Mouse (Mus musculus) kidney, postnatal 14 days (tissue): ENCODE data around the gene Ift57.
A peak's percentile ranks its signal among the peaks of the same experiment; 100 is the strongest.

Experiments used
- DNase-seq: peaks from one replicate; pipeline ENCODE4 v3.0.0; 2022; ENCODE audit warnings: mixed read lengths

Ift57 gene

DNA sequence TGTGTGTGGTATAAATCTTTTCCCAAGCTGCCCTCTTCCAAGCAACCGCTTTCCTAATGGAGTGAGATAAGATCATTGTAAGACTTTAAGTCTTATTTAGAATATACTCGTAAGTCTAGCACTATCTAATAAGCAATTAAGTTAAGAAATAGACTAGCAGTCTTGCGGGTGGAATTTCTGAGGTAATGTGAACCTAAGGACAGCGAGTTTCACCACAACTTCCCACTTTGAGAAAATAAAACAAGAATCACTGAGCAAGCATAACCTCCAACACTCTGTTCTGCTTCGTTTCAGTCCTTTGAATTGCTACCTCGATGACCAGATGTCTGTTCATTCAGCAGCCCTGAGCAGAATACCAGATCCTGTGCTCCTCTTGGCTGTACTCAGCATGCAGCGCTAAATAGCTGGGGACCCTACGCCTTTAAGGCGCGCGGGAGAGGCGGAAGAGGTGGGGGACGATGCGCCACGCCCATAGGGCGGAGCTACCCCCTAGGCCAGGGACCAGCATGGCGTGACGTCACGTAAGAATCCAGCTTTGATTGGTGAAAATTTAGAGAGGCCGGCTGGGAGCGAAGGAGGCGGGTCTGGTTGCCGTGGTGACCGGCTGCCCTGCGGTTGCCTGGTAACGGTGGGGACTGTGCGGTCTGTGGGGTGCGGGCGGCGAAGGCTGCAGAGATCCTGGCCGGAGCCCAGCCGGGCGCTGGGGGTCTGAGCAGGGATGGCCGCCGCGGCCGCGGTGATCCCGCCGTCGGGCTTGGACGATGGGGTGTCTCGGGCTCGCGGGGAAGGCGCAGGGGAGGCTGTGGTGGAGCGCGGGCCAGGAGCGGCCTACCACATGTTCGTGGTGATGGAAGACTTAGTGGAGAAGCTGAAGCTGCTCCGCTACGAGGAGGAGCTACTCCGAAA, at the start of gene Ift57:
Ift57 (plus strand) TSS at position 614 of the 906 bp plus-strand sequence.
- DNase-seq, result peak; percentile 99

DNA sequence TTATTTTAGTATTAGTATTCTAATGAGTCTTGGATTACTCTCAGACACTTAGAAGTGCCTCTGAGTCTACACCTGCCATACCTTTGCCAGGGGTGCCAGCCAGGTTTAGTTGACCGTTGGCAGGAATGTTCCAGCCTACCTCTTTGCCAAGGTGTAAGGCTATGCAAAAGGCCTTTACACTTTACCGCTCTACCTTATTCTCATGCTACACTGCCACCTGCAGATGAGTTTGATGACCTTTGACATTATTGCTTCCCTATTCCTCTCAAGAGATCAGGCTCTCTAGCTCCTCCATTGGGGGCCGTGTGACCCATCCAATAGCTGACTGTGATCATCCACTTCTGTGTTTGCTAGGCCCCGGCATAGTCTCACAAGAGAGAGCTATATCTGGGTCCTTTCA, 41.9 kb upstream of the Ift57 start:
- no peak for DNase-seq

DNA sequence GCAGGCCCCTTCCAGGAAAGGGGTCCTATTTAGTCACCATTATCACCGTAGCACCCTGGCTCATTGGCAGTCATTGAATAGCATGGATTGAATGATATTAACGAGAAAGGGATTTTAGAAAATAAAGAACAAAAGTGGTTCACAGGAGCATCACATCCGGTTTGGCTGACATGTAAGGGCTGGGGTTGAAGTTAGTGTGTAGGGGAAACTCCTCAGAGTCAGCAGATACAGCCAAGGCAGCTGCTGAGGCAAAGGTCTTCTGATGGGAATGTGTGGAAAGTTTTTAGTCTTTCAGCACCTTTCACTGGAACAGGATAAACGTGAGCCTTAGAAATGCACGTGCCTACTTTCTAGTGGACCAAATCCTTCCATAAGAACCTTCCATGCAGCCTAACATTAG, 41.0 kb upstream of the Ift57 start:
- no peak for DNase-seq

DNA sequence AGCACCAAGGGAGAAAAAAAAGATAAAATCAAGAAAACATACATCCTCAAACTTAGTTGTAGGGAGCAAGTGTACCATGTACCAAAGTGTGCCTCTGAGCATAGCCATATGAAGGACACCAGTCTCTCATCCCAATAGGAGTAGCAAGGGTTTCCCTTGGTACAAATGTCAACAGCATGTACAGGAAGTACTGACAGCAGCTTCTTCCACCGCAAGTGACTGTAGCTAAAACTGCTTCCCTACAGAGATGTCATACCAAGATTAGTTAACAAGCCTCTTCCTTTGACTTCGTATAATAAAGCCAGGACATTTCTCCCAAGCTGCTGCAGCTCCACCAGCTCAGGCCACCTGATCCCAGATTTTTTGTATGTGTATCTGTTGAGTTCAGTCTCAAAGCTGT, 39.9 kb upstream of the Ift57 start:
- no peak for DNase-seq

DNA sequence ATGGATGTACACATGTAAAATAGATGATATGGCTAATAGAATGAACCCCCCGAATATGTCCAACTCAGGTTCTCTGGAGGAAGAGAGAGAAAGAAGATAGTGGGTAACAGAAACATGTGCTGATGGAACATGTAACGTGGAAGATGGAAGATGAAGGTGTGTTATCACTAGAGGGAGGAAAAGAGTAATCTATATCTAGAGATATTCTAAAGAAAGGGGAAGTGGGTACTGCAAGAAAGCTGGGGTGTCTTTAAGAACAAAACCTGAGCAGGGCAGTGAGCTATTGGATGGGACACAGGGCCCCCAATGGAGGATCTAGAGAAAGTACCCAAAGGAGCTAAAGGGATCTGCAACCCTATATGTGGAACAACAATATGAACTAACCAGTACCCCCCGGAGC, 38.9 kb upstream of the Ift57 start:
- DNase-seq, result no peak

DNA sequence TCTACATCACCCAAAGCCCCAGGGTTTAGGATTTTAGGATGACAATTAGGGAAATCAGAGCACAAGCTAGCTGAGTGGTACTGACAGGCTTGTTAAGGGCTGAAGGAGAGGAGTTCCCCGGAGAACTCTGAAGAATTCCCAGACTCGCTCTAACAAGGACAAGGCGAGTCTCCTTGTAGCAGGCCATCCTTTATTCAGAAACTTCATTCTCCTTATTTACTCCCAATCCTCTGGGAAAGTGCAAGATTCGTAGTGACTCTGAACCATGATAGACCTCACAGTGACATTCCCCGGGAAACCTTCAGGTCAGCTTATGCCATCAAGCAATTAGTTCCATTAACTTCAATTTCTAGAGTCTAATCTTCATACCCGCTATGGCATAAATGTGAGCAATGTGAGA, 36.8 kb upstream of the Ift57 start:
- DNase-seq, result no peak

DNA sequence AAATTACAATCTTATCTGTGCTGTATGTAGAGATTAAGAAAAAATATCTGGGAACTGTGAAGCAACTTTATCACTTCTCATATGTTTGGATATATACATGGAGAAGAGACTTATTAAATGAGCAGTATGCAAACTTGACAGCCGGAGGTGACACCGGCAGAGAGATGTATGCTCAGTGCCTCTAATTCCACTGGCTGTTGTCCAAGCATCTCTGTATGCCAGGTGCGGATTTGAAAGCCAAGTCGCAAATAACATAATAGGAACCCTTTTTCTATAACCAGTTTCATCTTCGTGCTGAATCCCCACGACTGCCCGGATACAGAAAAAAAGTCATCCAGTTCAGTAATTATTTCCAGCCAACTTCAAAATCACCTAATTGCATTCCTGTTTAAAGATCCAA, 34.4 kb upstream of the Ift57 start:
- no peak for DNase-seq

DNA sequence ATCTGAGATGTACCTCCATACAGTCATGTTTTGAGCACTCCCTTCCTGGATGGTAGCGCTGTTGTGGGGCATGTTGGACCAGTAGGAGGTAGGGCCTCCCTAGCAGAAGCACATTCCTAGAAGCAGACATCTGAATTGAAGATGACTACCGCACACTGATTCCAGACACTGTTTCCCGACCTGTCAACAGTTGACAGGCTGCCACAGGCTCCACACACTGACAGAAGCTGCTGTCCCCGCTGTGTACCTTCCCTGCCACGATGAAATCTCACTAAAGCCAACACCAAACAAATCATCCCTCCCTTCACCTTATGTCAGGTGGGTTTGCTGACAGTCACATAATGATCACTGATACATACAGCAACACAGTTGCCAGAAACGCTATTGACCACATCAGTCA, 19.4 kb upstream of the Ift57 start:
- no peak for DNase-seq

DNA sequence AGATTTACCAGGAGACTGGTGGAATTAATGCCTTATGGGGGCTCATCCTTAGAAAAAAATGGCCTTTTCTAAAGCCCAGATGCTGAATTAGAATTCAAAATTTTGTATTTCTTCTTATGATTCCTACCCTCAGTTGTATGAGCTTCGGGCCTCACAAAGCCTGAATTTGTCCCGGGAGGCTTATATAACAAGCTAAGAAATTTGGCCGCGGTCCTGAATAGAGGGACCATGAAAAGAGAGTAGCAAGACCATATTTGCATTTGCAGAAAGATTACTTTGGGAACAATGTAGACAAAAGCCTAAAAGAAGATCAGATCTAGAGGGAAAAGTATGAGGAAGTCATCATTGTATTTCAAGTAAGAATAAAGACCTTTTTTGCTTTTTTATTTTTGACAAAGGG, 14.1 kb upstream of the Ift57 start:
- DNase-seq, result no peak

DNA sequence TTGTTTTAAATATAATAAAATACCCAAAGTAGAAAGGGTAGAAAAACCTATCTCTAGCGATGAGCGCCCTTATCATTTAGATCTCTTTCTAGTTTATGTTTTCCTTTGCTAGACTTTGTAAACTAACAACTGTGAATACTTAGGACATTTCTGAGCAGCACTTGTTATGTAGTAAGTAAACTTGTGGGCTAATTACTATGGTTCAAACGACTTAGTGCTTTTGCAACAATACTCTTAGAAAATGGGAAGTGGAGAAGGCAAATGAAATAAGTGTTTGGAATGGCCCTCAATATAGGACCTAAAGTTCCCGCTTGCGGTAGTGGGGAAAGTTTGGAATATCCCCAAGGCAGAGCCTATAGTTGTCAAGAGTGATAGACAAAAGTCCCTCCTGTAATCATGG, 788 bp downstream of the Ift57 start:
- no peak for DNase-seq

DNA sequence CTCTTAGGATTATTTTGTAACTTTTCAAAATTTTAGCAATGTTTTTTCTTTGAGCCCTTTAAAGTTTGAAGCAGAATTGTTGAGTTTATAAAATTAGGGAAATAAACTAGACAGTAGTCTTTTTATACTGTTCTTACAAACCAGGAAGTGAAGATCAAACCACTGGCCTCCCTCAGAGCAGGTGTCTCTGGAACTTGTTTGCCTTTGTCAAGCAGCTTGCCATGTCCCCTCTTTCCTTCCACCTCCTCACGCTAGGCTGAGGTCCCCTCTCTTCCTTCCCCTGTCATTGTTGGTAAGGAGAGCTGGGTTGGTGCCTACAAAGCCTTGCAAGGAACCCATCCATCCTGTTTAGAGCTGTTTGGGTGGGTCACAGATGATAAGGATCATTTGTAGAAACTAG, 9.0 kb downstream of the Ift57 start:
- no peak for DNase-seq

DNA sequence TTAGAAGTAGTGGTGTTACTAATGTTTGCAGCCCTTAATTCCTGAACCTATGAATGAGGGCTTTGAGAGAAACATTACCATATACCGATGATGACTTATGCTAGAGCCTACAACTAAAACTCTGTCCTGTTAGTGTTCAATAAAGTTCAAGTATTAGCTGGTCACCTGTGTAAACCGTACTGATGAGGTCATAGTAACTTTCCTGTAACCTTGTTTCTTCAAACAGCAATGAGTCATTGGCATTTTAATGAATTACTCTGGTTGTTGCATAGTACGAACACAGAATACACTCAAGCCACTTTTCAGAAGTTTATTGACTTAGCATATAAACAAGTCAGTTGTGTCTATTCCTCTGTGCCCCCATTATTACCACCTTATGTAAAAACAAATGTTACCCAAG, 11.2 kb downstream of the Ift57 start:
- no peak for DNase-seq

DNA sequence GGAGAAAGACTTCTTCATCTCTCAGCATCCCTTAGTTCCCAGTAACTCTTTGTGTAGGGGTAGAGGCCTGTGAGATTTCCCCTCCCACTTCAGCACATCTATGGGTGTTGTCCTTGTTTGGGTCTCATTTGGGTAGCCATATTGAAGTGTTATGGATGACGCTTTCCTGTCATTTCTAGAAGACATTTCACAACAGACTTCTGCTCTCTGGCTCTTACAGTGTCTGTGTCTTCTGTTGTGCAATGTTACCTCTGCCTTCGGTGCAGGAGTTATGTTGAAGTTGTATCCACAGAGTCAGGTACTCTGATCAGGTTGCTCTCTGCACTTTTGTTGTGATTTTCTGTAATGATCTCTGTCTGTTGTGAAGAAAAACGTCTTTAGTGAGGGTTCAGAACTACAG, 14.3 kb downstream of the Ift57 start:
- DNase-seq, result no peak

DNA sequence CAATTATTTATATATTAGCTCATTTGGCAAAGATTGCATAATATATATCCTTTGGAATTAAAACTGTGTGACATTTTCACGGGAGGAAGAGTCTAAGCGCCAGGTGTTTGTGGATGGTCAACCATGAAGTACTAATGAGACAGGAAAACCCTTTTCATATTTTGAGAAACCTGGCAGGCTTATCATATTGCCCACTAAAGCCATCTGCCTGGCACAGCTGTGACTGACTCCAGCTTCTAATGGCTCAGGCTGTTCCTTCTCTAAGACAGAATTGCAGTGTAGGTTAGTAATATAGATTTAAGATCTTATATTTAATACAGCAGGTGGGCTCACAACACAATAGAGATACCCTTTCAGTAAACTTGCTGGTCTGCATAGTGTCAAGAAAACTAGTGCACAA, 21.6 kb downstream of the Ift57 start:
- DNase-seq, result no peak

DNA sequence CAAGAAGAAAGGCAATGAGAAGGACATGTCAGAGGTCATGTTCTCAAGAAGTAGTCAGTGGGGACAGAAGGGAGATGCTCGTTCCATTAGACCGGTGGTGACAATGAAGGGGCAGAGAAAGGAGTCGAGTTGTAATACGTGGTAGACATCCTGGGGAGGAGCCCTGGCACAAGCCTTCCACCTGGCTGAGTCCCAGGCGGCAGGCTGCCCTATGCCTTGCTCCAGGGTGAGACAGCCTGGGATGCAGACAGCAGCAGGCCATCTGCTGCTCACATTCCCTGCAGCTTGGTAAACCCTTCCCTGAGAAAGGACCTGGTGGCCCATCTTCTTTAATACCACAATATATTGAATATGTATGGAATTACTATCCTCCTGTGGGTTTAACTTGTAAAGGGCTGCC, 22.6 kb downstream of the Ift57 start:
- no peak for DNase-seq

DNA sequence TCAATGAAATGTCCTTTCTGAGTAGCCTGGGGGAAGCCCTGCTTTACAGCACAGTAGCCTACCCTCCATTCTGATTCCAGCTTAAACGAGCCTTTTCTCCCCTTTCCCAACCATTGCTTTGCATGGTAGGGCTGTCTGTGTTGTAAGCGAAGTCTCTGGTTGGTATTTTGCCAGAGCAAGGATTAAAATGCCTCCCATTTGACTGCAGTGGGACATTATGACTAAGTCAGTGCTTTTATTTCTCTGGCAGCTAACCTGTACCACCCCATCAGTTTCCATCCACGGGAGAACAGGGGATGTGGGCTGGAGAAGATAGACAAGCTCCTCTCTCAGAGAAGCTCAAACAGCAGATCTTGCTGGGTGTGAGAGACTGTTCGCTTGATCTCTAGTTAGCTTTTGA, 24.2 kb downstream of the Ift57 start:
- DNase-seq, result no peak

DNA sequence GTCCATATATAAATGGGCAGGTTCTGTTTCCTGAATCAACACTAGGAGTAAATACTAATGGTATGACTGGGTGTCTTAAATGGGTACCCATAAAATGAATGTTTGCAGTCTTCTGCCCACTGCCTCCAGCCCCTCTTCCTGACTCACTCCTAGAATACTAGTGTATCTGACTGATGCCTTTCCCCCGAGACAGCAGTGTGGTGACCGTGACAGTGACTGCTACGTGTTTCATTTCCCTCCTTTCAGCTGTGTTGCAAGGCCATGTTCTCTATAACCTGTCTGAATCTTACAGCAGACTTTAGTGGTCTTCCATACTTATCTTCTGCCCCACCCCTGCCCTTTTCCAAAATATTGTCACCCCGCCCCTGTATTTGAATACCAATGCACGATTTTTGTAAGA, 25.2 kb downstream of the Ift57 start:
- no peak for DNase-seq

DNA sequence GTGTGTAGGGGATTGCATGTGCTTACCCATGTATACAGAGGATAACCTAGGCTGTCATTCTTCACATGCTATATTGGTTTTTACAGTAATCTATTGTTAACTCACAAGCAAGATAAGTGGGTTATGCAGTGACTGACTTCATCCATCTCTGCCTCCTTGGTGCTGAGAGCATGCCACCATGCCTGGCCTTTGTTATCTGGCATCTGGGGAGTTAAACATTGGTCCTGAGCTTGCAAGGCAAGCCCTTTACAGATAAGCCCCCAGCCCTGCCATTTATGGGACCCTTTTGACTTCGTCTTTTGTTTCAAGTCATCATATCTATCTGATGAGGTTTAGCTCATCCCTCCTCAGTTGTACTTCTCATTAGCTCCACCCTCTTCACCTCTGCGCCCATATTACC, 25.9 kb downstream of the Ift57 start:
- DNase-seq, result no peak

DNA sequence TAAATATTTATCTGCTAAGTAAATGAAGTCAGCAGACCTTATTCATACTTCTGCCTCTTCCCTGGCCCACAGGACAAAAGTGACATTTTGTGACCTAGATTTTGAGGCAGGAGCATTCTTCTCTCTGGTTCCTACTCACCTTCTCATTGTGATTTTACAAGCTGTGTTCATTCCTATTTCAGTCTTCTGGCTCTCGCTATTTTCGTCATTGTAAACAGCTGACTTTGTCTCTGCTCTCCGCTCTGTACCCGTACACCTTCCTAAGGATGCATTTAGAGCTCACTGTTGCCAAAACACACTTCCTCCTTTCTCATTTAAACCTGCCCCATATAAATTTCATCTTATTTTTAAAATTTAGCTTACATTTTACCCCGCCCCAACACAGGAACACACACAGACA, 26.4 kb downstream of the Ift57 start:
- DNase-seq, result no peak

DNA sequence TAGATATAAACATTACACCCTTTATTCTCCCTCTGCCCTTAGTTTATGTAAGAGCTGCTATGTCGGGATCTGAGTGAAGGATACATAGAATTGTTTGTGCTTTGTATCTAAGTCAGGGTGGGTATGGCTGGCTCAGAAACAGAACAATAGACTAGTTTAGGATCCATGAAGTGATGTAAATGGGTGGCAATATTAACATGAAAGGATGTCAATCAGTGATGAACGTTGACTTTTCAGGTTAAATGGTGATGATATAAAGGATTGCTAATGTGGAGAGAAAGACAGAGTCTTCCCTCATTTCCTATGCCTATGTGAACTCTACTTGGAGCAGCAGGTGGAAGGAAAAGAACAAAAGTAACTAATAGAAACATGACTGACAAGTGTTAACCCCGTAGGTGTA, 27.2 kb downstream of the Ift57 start:
- no peak for DNase-seq

DNA sequence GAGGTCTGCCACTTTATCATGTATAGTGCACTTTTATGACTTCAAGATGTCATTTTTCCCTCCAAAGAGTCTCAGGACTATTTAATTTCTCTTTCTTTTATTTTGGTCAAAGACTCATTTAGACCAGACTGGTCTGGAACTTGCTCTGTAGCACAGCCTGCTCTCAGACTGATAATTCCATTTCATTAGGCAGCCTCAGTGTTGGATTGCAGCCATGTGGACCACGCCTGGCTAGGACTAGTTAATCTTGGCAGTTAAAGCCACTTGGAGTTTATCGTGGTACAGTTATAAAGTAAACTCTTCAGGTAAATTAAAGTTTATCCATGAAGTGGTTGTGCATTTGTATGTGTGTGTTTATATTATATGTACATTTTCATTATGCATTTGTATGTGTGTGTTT, 27.7 kb downstream of the Ift57 start:
- no peak for DNase-seq

DNA sequence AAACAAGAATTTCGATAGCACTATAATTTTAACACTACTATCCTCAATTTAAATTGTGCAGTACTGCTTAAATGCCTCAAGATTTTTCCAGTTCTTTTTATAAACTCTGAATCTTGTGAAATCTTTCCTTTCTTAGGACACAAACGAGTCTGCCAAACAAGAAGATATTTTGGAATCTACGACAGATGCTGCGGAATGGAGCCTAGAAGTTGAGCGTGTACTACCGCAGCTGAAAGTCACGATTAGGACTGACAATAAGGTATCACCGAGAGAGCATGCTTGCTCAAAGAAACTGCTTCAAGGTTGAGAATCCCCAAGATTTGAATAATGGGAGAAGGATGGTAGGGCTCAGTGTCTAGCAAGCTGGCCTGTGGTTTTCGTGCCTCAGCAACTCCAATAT, 37.5 kb downstream of the Ift57 start:
- DNase-seq, result no peak

DNA sequence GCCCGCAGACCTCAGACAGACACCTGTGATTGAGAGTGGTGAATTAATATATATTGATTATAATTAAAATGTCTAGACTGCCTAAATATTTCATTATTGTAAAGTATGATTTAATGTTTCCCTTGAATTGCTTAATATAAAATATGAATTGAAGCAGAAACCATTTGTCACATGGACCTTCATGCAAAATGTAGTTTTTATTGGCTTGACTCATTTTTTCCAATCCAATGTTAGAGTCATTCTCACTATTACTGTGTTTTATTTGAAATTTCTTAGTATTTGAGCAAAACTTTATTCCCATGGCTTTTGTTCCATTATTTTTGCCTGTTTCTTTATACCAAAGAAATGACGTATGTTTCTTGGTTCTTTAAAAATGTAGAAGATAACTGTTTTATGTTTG, 48.3 kb downstream of the Ift57 start:
- no peak for DNase-seq

DNA sequence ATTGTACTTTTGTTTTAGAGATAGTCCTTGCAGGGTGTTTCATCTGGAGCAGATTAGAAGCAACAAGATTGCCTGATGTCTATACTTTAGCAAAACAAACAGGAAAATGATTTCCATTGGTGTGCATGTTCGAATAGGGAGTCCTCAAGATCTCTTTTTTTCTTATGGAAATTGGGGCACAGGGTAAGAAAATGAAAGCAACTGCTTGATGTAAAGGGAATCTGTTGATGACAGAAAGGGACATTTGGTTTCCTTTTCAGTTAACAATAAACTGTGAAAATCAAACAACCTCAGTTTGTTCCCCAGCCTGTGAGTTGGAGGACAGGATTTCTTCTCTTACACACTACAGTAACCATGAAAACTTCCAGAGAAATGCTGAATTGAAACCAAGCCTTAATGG, 53.9 kb downstream of the Ift57 start:
- no peak for DNase-seq

DNA sequence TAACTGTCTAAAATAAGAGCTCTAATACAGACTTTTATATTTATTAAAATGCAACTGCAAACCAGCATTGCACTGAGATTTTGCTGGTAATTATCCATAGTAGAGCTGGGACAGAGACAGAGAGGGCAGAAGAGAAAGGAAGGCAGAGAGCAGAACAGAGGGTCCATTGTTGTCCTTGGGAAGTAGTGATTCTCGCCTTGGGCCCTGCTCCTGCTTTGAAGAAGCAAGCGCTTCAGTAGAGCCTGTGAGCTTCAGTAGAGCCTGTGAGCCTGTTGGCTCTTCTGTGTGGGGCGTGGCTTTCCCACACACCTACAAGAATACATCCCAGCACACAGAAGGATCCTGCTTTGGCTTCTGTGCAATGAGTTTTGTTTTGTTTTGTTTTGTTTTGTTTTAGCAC, 54.3 kb downstream of the Ift57 start:
- DNase-seq, result no peak
